Mouse (Mus musculus) C2C12 (cell line): ENCODE data around the gene Cdh4.

Experiments used
- CTCF ChIP-seq: IDR thresholded peaks from one replicate; pipeline ENCODE4 v1.5.1; 2011; ENCODE audit not compliant: control insufficient read depth, insufficient read depth, insufficient read length
- MAX ChIP-seq: IDR thresholded peaks from one replicate; pipeline ENCODE4 v1.6.1; 2011; ENCODE audit warnings: mild to moderate bottlenecking, control low read depth
- MYOG ChIP-seq: IDR thresholded peaks from one replicate; pipeline ENCODE4 v1.6.1; 2011; ENCODE audit not compliant: control insufficient read depth, insufficient read length; ENCODE audit errors: extremely low read depth
- USF1 ChIP-seq: IDR thresholded peaks from one replicate; pipeline ENCODE4 v1.6.1; 2011; ENCODE audit warnings: low read depth, mild to moderate bottlenecking, control low read depth, moderate library complexity

- no peak for TF ChIP-seq CTCF
- TF ChIP-seq MYOG: no peak
- no peak for TF ChIP-seq MAX
- no peak for TF ChIP-seq USF1
Measured at GRCm38 (mm10) chr2:179769137-179769536, 326.9 kb downstream of the Cdh4 start.
